Mouse (Mus musculus) CH12F3 (cell line): ENCODE results near the gene Sdk1.

Experiments
- in situ Hi-C: fragments of 300-500 bp; cut with MboI; formaldehyde crosslinking; loops from 2 replicates; pipeline ENCODE4 v1.14.3; 2020; ENCODE audit warnings: low sequenced_read_pairs

Sdk1 gene

GRCm38 (mm10) chr5:141433286-141433685 is 192.0 kb downstream of the Sdk1 start:
- in situ Hi-C loops, result no loop called here

GRCm38 (mm10) chr5:141447247-141447646 is 206.0 kb downstream of the Sdk1 start:
- in situ Hi-C loops, result no loop called here

- in situ Hi-C loops, result no loop called here
Observed at GRCm38 (mm10) chr5:141463417-141463816, 222.1 kb downstream of the Sdk1 start.

- in situ Hi-C loops, result no loop called here
Observed at GRCm38 (mm10) chr5:141468821-141469220, 227.5 kb downstream of the Sdk1 start.

- in situ Hi-C loops, result no loop called here
Observed at GRCm38 (mm10) chr5:141505281-141505680, 264.0 kb downstream of the Sdk1 start.

- in situ Hi-C loops, result no loop called here
Observed at GRCm38 (mm10) chr5:141506344-141506743, 265.1 kb downstream of the Sdk1 start.

- in situ Hi-C loops, result no loop called here
Observed at GRCm38 (mm10) chr5:141524801-141525715, 283.8 kb downstream of the Sdk1 start.

- in situ Hi-C loops, result no loop called here
Observed at GRCm38 (mm10) chr5:141540193-141540592, 298.9 kb downstream of the Sdk1 start.

- in situ Hi-C loops, result no loop called here
Observed at GRCm38 (mm10) chr5:141542890-141543666, 301.8 kb downstream of the Sdk1 start.

- in situ Hi-C loops, result no loop called here
Observed at GRCm38 (mm10) chr5:141553444-141553843, 312.2 kb downstream of the Sdk1 start.

- in situ Hi-C loops, result no loop called here
Observed at GRCm38 (mm10) chr5:141558731-141559130, 317.4 kb downstream of the Sdk1 start.

GRCm38 (mm10) chr5:141560325-141560724 is 319.0 kb downstream of the Sdk1 start:
- in situ Hi-C loops, result no loop called here

- in situ Hi-C loops, result no loop called here
Observed at GRCm38 (mm10) chr5:141561989-141562560, 320.8 kb downstream of the Sdk1 start.

- in situ Hi-C loops, result no loop called here
Observed at GRCm38 (mm10) chr5:141564197-141564596, 322.9 kb downstream of the Sdk1 start.

GRCm38 (mm10) chr5:141568106-141568505 is 326.8 kb downstream of the Sdk1 start:
- in situ Hi-C loops, result no loop called here

- in situ Hi-C loops, result no loop called here
Observed at GRCm38 (mm10) chr5:141570442-141570841, 329.2 kb downstream of the Sdk1 start.

GRCm38 (mm10) chr5:141574263-141574662 is 333.0 kb downstream of the Sdk1 start:
- in situ Hi-C loops, result no loop called here

GRCm38 (mm10) chr5:141591246-141591645 is 350.0 kb downstream of the Sdk1 start:
- in situ Hi-C loops, result no loop called here

- in situ Hi-C loops, result no loop called here
Observed at GRCm38 (mm10) chr5:141612721-141613120, 371.4 kb downstream of the Sdk1 start.

GRCm38 (mm10) chr5:141615763-141616162 is 374.5 kb downstream of the Sdk1 start:
- in situ Hi-C loops, result no loop called here

- in situ Hi-C loops, result no loop called here
Observed at GRCm38 (mm10) chr5:141617660-141618059, 376.4 kb downstream of the Sdk1 start.
